Mouse (Mus musculus) olfactory bulb, adult 2 months (tissue): Measurements from ENCODE around the gene Ccdc15.

Source experiments
- CTCF ChIP-seq: fragments of 200-500 bp; IDR thresholded peaks from 2 replicates; pipeline ENCODE4 v1.5.1; 2012; ENCODE audit warnings: low read depth, mild to moderate bottlenecking, low read length, moderate library complexity; ENCODE audit not compliant: insufficient read depth
- POLR2A ChIP-seq: fragments of 200-500 bp; IDR thresholded peaks from 2 replicates; pipeline ENCODE4 v1.6.1; 2012; ENCODE audit warnings: mild to moderate bottlenecking, low read depth, low read length, moderate library complexity; ENCODE audit not compliant: insufficient read depth

DNA sequence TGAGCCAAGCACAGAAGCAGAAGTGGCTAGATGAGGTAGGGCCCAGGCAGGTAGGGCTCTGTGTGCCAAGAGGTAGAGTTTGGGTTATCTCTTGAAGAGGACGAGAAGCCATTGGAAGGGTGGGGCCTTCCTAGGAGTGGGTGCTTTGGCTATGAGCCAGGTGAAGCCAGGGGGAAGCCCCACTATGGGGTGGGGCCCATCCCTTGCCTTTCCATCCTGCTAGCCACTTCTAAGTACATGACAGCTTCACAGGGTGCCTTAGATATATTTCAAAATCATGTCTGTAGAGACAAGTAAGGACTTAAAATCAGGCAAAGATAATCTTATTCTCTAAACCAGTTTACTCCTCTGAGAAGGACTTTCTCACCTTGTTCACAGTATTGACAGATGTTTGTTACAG is 103.6 kb downstream of the Ccdc15 start:
- no peak for TF ChIP-seq CTCF
- TF ChIP-seq POLR2A: no peak
